Mouse (Mus musculus) gastrocnemius, adult 8-10 months (tissue): ENCODE results near the gene Abl2. TPM values are rescaled to one million over a fixed set of nuclear protein-coding genes. Genes with fewer than 3 reads are reported as not detected.

ENCODE experiments used
- DNase-seq, 2 experiments: peaks; one replicate each; pipeline ENCODE4 v3.0.0; 2022; ENCODE audit warnings: low spot score in 2 of 2
- total RNA-seq, 4 experiments: library from RNA; stranded (reverse); gene quantifications; 2 replicates each; pipeline ENCODE4 v1.2.4; 2022

The Abl2 gene
- total RNA-seq, 4 experiments from 2014 or later = 20.6 to 27.5 (median 24.7) TPM

- DNase-seq = no peak
These were observed 25.6 kb downstream of the Abl2 start for GRCm38 (mm10) chr1:156584175-156584574.

DNA sequence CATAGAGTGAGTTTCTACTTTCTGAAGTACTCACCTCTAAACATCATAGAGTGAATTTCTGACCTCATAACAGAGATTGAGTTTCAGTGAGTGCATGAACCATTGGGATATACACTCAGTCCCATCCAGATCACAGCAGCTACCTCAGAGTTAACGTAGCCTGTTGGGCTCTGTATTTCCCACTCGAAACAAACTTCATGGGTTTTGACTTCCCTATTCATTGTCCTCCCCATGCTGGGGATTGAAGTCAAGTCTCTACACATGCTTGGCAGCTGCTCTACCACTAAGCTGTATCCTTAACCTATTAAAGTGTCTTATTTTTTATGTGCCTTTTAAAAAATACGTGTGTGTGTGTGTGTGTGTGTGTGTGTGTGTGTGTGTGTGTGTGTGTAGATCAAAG, 26.9 kb downstream of the Abl2 start:
- no peak for DNase-seq

GRCm38 (mm10) chr1:156589811-156590305, 31.3 kb downstream of the Abl2 start:
- no peak for DNase-seq

- DNase-seq = no peak
These were observed 31.8 kb downstream of the Abl2 start for GRCm38 (mm10) chr1:156590357-156590756.

- DNase-seq = no peak
These were observed 34.7 kb downstream of the Abl2 start for GRCm38 (mm10) chr1:156593267-156593666.

GRCm38 (mm10) chr1:156597089-156597488, 38.5 kb downstream of the Abl2 start:
- no peak for DNase-seq

DNA sequence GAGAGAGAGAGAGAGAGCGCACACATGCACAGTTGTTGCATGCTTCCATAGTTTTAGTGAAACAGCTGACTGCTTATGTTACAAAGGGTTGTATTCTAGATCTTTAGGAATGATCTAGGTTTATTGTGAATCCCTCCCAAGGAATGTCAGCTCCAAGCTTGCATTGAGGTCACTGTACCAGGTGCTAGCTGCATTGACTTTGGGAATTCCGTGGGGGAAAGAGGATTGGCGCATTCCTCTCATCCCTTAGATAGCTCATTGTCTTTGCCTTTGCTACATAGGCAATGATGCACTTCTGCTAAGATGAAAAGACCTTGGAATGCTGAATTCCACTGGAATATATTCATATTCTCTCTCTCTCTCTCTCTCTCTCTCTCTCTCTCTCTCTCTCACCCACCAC, 44.0 kb downstream of the Abl2 start:
- DNase-seq = no peak

DNA sequence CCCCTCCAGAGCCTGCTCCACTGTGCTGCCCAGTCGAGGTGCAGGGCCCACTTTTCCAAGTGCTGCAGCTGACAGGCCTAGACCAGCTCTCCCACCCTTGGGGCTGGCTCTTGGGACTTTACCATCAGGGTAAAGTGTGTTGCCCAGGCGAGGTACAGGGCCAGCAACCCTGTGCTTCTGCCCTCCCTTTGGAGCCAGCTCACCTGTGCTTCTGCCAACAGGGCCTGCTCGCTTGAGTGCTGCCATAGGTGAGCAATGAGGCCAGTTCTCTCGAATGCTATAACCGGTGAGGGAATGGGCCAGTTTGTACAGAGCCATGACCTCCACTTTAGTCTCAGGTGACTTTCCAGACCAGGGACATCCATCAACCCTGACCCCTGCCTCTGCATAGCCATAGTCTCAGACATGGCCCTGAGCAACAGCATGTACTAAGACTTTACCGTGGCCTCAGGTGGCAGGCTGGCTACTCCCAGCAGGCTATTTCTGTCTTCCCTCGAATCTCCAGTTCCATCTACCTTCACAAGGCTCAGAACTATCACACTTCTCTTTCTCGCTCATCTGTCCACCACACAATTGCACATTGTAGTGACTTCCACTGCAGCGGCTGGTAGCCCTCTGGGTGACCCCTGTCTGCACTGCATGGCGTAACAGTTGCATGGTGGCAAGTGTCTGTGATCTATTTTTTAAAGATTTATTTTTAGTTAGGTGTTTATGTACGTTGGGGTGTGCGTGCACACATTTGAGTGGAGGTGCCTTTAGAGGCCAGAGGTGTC, 46.7 kb downstream of the Abl2 start:
- peak in 1 of 2 experiments; percentile 9 for DNase-seq

GRCm38 (mm10) chr1:156605940-156606339, 47.4 kb downstream of the Abl2 start:
- DNase-seq = no peak

DNA sequence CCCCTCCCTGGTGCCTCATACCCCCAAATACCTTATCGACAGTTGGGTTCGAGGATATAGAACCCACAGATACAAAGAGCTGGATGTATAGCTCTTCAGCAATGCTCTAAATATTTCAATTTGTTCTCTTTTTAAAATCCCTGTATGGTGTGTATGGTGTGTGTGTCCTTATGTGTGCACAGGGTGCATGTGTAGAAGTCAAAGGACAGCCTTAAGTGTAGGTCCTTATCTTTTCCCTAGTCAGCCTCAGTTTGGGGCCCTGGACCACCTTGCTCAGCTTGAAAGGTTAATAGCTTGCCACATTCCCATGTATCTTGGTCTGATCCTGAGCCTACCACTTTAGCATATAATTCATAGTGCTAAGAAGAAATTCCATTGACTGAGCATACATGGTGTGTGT, 49.9 kb downstream of the Abl2 start:
- DNase-seq = no peak

GRCm38 (mm10) chr1:156610257-156610656, 51.7 kb downstream of the Abl2 start:
- DNase-seq = no peak

DNA sequence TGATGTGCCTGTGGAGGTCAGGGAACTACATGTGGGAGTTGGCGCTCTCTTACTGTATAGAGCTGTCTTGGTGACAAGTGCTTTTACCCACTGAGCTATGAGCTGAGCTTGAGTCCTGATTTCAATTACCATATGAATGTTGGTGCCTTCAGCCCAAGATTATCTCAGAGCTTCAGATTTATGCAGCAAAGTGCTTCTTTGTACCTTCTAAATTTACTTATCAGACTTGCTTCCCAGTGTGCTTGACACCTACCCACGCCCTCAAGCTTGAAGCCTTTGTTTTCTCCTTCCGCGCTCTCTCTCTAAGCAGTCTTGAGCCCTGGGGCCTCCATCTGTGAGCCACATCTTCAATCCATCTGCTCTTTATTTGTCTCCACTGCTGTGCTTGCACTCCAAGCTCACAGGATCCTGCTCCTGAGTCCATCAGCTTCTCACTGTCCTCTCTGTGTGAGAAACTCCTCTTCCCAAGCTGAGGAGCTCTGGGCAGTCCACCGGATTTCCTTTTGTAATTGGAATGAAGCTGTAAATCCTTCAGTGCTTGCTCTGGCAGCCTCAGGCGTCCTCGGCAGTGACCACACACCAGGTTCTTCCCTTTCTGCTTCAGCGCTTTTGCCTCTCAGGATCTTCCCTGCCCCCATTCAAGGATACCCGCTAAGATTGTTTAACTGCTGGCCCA, 55.4 kb downstream of the Abl2 start:
- DNase-seq = no peak

DNA sequence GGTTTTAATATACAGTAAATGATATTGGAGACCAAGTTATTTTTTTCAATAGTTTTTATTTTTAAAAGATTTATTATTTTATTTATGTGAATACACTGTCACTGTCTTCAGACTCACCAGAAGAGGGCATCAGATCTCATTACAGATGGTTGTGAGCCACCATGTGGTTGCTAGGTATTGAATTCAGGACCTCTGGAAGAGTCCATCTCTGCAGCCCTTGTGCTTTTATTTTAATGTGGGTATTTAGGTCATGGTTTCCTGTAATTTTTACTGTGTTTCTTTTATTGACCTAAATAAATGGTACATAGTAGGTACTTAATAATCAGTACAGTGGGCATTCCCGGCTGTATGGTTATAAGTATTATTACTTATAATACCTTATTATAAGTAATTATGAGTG, 56.1 kb downstream of the Abl2 start:
- DNase-seq = no peak

DNA sequence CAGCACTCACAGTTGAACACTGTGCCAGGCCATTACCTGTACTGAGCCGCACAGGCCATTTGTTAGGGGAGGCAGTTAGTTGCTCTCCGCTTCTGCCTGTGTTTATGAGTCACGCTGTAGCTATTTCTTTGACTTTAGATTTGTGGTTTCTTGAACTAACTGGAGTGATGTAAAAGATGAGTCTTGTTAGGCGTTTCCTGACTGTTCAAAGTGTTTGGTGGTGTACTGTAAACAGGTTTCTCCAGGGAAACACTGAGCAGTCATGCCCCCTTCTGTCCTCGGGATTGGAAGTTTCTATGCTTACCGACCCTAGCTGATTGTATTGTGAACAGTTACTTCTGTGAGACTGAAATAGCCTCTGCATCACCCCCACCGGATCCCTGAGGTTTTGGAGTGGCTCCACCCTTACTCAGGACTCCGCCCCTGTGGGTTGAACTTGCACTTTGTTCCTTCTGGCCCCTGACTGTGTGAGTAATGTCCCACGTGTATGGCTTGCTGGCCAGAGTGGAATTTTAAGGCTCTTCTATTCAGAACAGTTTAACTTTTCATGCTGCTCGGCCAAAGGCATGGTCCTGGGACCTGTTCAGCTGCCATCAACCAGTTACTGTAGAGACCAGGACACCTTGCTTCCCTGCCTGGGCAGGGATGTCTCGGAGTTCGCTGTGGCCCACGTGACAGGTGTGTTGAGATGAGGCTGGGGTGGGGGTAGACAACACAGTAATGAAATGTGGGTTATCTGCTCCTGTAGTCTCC, 57.0 kb downstream of the Abl2 start:
- peak; percentile 66 to 67 for DNase-seq

DNA sequence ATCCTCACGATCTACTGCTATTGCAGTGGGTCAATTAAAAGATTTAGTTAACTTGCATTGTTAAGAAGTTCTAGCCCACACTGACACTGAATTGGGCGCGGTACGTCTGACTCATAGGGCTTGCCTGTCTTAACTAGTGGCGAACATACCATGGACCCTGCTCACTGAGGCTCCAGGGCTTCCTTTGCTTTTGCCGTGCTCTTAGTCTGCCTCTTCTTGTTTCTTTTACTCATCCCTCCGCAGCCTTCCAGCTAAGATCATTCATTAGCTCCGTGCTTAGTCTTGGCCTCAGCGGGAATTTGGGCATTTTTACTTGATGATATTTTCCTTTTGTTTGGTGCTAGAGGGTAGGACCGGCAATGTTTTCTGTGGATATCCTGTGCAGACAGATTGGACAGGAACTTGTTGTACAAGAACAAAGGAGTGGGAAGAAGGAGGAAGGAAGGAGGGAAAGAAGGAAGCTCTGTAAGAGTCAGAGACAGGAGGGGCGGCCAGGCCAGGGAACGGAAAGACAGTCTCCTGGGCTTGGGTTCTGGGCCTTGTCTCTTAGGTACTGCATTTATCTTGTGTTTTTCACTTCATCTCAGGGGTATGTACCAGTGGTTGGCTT, 58.5 kb downstream of the Abl2 start:
- DNase-seq = no peak

- DNase-seq = no peak
These were observed 59.2 kb downstream of the Abl2 start for GRCm38 (mm10) chr1:156617811-156618210.

GRCm38 (mm10) chr1:156620292-156620909, 61.8 kb downstream of the Abl2 start:
- DNase-seq = no peak

DNA sequence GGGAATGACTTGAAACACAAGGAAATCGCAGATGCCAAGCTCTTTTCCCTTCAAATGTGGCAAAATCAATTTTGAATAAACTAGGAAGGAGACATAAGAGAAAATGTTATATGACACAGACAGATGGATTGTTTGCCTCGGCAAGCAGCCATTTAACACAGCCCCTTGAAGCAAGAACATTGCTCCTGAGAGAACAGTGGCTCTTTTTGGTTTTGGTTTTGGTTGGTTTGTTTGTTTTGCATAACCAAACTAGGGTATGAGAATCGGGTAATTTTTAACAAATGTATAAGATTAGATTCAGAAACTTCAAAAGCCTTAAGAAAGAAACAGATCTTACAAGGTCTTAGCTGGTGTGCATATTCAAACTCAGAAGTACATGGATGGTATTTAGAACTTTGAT, 62.4 kb downstream of the Abl2 start:
- DNase-seq = no peak

DNA sequence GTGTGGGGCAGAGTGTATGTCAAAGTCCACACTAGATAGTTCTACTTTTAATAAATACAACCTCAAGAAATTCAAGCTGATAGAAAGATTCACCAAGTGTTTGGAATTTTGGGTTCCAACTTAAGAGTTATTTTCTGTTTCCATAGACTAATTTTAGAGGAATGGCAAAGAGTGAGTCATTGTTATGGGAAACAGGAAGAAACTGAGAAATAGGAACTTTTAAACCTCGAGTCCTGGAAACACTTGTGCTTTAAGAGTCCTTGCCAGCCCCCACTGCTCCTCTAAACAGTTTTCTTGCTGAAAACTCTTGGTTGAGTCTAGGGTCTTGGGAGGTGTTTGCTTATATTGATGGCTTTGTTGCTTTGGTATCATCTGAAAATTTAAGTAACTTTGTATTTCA, 65.6 kb downstream of the Abl2 start:
- no peak for DNase-seq

- DNase-seq = no peak
These were observed 68.1 kb downstream of the Abl2 start for GRCm38 (mm10) chr1:156626729-156627128.

- DNase-seq = no peak
These were observed 71.4 kb downstream of the Abl2 start for GRCm38 (mm10) chr1:156629984-156630383.
